Mouse (Mus musculus): Measurements from ENCODE around the gene Foxa2.

Gene Foxa2

GRCm38 (mm10) chr2:148038366-148039310 is 8.1 kb downstream of the Foxa2 start:
- no peak for DNase-seq

GRCm38 (mm10) chr2:148036611-148037160 is 10.1 kb downstream of the Foxa2 start:
- no peak for DNase-seq

GRCm38 (mm10) chr2:148030991-148031675 is 15.6 kb downstream of the Foxa2 start:
- DNase-seq, result no peak

GRCm38 (mm10) chr2:148030613-148030935 is 16.2 kb downstream of the Foxa2 start:
- no peak for DNase-seq

- no peak for DNase-seq
Measured at GRCm38 (mm10) chr2:148029751-148030612, 16.8 kb downstream of the Foxa2 start.

GRCm38 (mm10) chr2:148029050-148029608 is 17.6 kb downstream of the Foxa2 start:
- no peak for DNase-seq

- DNase-seq, result no peak
Measured at GRCm38 (mm10) chr2:148026366-148026765, 20.4 kb downstream of the Foxa2 start.

GRCm38 (mm10) chr2:148025481-148025880 is 21.3 kb downstream of the Foxa2 start:
- no peak for DNase-seq

GRCm38 (mm10) chr2:148024268-148024935 is 22.4 kb downstream of the Foxa2 start:
- no peak for DNase-seq

- DNase-seq, result peak in 1 of 2 experiments; percentile 26
Measured at GRCm38 (mm10) chr2:148023340-148023806, 23.4 kb downstream of the Foxa2 start.

GRCm38 (mm10) chr2:148021919-148022570 is 24.7 kb downstream of the Foxa2 start:
- no peak for DNase-seq

GRCm38 (mm10) chr2:148021016-148021415 is 25.8 kb downstream of the Foxa2 start:
- DNase-seq, result no peak

- DNase-seq, result no peak
Measured at GRCm38 (mm10) chr2:148020125-148020524, 26.6 kb downstream of the Foxa2 start.

GRCm38 (mm10) chr2:148017782-148018690 is 28.7 kb downstream of the Foxa2 start:
- no peak for DNase-seq

GRCm38 (mm10) chr2:148013382-148013781 is 33.4 kb downstream of the Foxa2 start:
- DNase-seq, result no peak

- no peak for DNase-seq
Measured at GRCm38 (mm10) chr2:148009049-148009448, 37.7 kb downstream of the Foxa2 start.

GRCm38 (mm10) chr2:148004554-148005521 is 41.9 kb downstream of the Foxa2 start:
- DNase-seq, result no peak

GRCm38 (mm10) chr2:148003511-148003910 is 43.3 kb downstream of the Foxa2 start:
- no peak for DNase-seq
